Mouse (Mus musculus) cerebellum, adult 2 months (tissue): Measurements from ENCODE around the gene 1700057G04Rik. TPM values are rescaled to one million over a fixed set of nuclear protein-coding genes. Genes with fewer than 3 reads are reported as not detected.
A peak's percentile ranks its signal among the peaks of the same experiment; 100 is the strongest.

Experiments
- DNase-seq, 2 experiments: peaks; one replicate each; pipeline ENCODE4 v3.0.0; 2021
- H3K27ac ChIP-seq: fragments of 200-500 bp; 2 replicates; pipeline ENCODE4 v1.5.1; 2012; ENCODE audit warnings: low read length, control low read depth, inconsistent platforms; ENCODE audit not compliant: insufficient read depth
- H3K27me3 ChIP-seq: fragments of 200-500 bp; 2 replicates; pipeline ENCODE4 v1.6.1; 2012; ENCODE audit warnings: inconsistent platforms, mild to moderate bottlenecking, low read length, moderate library complexity; ENCODE audit not compliant: control insufficient read depth, insufficient read depth
- H3K4me1 ChIP-seq: fragments of 200-500 bp; 2 replicates; pipeline ENCODE4 v1.6.1; 2011; ENCODE audit warnings: low read length; ENCODE audit not compliant: control insufficient read depth, insufficient read depth
- H3K4me3 ChIP-seq: fragments of 200-500 bp; replicated peaks from 2 replicates; pipeline ENCODE3; 2011; ENCODE audit warnings: mild to moderate bottlenecking, low read depth, low read length, control low read depth; ENCODE audit not compliant: insufficient read depth
- CTCF ChIP-seq: fragments of 200-500 bp; IDR thresholded peaks from 2 replicates; pipeline ENCODE4 v1.5.1; 2011; ENCODE audit warnings: low read depth, mild to moderate bottlenecking, control low read depth, low read length, moderate library complexity, borderline replicate concordance; ENCODE audit not compliant: insufficient read depth
- POLR2A ChIP-seq: fragments of 200-500 bp; IDR thresholded peaks from 2 replicates; pipeline ENCODE4 v1.6.1; 2011; ENCODE audit warnings: low read length, control low read depth, borderline replicate concordance; ENCODE audit not compliant: insufficient read depth
- WGBS: fragments of 180-500 bp; shearing (Covaris S2); methylation state at CpG from one replicate; pipeline ENCODE4 v1.1.7; 2018; 5-methylcytosine and 5-hydroxymethylcytosine counted together
- polyA plus RNA-seq: library from polyadenylated mRNA; depleted of rRNA; stranded (reverse); fragments of >200 nt; gene quantifications from 2 replicates; pipeline ENCODE4 v1.2.3, GENCODE M21; 2012; rRNA removed

The 1700057G04Rik gene
- not detected in 2 replicates for polyA plus RNA-seq

DNA sequence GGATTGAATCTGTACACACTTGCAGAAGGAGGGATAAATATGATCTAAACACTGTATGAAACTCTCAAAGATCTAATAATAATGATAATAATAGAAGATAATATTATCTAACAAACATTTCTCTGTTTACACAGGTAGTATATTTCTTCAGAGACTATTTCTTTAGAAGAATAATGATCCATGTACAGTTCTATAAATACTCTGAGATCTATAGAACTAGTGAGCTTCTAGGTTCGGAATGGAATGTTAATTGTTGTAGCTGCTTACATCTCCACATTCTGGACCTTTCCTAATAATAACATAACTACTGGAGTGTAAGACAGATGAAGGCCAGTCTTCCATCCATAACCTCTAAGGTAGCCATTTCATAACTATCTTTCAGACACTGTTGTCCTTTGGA is at the start of gene 1700057G04Rik:
TSS of gene 1700057G04Rik (plus strand) at position 301 of the 400 bp plus-strand sequence.
- TF ChIP-seq POLR2A (no peak), CTCF (no peak)
- no peaks in the 10 kb centered on the region for H3K4me1 ChIP-seq
- no peak for DNase-seq
- H3K4me3 ChIP-seq: no peak within 1 kb of the TSS
- H3K27me3 ChIP-seq: no peaks in the 10 kb centered on the region
- H3K27ac ChIP-seq: no peak within 1 kb of the TSS
- 93% methylated on average over 1 of the region's 1 CpGs for WGBS

DNA sequence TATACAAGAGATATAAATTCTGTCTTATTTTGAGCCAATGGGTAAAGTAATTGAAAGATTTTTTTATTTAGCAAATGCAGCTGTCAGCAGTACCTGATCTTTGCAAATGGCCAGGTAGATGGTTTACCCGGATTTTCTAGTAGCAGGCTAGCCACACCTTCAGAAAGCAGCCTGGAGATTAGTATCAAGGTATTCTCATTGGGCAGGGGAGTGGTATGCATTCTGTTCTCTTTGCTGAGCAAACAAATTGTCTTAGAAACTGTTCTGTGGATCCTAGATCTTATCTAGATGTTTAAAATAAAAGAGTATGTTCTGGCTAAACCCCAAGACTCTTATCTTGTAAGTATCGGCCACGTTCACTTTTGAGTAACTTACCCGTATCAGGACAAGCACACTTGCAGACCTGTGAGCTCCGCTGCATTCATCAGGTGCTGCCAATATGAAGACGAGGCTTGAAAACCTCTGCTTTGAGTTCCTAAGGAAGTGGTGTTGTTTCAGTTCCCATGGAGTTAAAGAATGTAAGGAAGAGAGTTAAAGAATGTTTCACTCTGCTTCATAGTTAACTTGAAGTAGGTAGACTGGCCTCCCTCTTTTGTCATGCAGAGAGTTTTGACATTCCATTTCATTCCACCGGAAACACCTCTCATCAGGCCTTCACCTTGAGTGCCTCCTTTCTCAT is 48.6 kb upstream of the 1700057G04Rik start:
- no peak for DNase-seq
- WGBS: 89% methylated on average over 7 of the region's 7 CpGs
- H3K27ac ChIP-seq: no peak overlapping the region
- H3K4me1 ChIP-seq: no peaks in the 10 kb centered on the region
- TF ChIP-seq POLR2A (no peak), CTCF (no peak)
- H3K27me3 ChIP-seq: no peaks in the 10 kb centered on the region
- H3K4me3 ChIP-seq: no peak overlapping the region

DNA sequence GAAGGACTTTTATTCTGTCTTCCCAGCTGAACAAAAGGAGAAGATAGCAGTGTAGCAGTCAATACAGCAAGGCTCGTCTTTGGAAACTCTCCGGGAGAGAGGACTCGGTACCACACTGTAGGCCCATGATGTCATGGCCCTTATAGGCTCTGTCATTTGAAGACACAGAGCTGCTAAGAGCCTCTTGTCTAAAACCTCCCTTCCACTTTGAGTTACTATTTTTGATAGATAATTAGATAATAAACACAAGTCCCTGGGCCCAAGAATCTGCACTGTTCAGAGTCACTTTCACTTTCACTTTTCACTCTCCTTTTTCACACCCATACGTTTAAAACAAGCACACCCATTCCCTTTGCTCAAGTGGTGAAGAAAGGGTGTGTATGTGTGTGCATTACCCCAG is 43.5 kb upstream of the 1700057G04Rik start:
- Histone ChIP-seq H3K27ac (no peak overlapping the region), H3K4me3 (no peak overlapping the region), H3K27me3 (no peaks in the 10 kb centered on the region), H3K4me1 (no peaks in the 10 kb centered on the region)
- no peak for DNase-seq
- 82% methylated on average over 4 of the region's 4 CpGs for WGBS
- TF ChIP-seq POLR2A: no peak

DNA sequence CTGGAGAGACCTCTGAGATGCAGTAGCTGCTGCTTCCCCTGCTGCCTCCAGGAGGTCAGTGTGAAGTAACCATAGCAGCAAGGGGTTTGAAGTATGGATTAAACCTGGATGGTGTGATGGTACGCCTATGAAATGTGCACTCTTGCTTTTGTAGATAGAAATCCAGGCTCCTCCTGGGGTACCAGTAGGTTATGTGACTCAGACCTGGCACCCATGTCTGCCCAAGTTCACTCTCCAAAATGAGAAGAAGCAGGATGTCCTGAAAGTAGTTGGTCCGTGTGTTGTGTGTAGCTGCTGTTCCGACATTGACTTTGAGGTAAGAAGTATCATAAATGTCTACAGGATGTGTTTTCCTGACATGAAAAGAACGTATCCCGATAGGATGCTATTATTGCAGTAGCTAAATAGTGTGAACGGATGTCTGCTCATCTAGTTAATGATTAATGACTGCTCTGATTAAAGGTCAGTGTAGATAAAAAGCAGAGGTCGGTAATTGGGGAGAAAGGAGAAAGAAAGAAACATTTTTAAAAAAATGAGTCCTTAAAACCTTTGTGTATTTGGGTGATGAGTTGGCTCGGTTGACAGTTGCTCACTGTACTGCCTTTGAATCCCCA is 42.5 kb upstream of the 1700057G04Rik start:
- H3K4me1 ChIP-seq: no peaks in the 10 kb centered on the region
- TF ChIP-seq CTCF: no peak
- H3K27me3 ChIP-seq: no peaks in the 10 kb centered on the region
- WGBS: 95% methylated on average over 8 of the region's 8 CpGs
- H3K4me3 ChIP-seq: no peak overlapping the region
- no peak overlapping the region for H3K27ac ChIP-seq
- no peak for DNase-seq

DNA sequence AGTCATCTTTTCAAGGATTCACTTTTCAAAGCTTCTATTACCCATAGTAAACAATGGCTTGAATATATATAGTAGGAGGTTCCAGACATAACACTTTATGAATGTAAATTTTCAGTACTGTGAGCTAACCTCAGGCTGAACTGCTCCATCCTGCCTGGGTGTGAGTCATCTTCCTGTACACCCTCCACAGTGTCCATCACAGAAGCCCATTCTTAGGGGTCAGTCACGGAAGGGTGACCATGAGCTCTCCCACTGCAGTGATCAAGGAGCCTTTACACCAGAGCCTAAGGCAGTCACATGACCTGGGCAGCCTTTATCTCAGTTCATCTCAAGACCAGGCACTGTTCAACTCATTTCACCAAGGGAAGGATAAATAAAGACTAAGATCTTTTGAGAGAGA is 41.4 kb upstream of the 1700057G04Rik start:
- no peak overlapping the region for H3K4me3 ChIP-seq
- no peak overlapping the region for H3K27ac ChIP-seq
- no peaks in the 10 kb centered on the region for H3K27me3 ChIP-seq
- TF ChIP-seq CTCF: no peak
- no peak for TF ChIP-seq POLR2A
- no peak for DNase-seq
- no peaks in the 10 kb centered on the region for H3K4me1 ChIP-seq
- 89% methylated on average over 1 of the region's 1 CpGs for WGBS

DNA sequence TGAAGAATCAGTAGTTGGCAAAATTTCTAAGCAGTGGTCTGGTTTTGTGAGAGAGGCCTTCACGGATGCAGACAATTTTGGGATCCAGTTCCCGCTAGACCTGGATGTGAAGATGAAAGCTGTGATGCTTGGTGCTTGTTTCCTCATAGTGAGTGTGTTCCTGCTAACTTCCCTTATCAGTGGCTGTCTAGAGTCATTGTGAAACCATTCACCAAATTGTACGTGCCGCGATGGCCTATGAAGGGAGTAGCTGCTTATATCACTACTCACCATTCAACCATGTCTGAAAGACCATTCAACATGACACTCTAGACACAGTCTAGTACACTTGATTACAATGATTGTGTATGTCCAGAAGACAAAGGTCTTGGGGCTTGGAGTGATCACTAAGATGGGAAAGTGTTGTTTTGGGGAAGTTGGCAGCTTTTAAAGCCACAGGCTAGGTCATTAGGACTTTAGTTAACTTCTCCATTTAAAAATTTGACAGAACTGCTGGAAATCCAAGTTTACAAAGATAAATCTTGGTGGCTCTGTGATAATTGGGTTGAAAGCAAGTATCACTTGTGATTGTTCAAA is 39.3 kb upstream of the 1700057G04Rik start:
- no peak for TF ChIP-seq CTCF
- TF ChIP-seq POLR2A: no peak
- no peak for DNase-seq
- 97% methylated on average over 5 of the region's 5 CpGs for WGBS
- H3K27me3 ChIP-seq: no peaks in the 10 kb centered on the region
- H3K4me1 ChIP-seq: no peaks in the 10 kb centered on the region
- no peak overlapping the region for H3K4me3 ChIP-seq
- H3K27ac ChIP-seq: no peak overlapping the region

DNA sequence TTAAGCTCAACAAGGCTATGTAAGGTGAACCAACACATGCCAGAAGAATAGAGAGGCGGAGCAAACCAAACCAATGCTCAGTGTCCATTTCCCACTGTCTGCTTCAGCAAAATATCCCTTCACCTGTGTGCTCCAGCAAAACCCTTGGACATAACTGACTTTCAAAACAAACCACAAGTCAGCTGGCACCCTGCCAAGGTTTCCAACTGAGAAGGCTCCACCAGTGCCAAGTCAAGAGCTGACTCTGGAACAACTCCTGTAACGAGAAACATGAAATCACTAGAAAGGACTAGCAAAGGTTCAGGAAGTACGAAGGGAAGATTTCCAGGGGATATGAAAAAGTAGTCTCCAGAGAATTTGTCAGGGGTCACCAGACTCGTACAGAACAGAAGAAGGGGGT is 38.2 kb upstream of the 1700057G04Rik start:
- Histone ChIP-seq H3K27me3 (no peaks in the 10 kb centered on the region), H3K4me1 (no peaks in the 10 kb centered on the region), H3K4me3 (no peak overlapping the region), H3K27ac (no peak overlapping the region)
- WGBS: 23% methylated on average over 4 of the region's 4 CpGs
- no peak for TF ChIP-seq CTCF
- no peak for TF ChIP-seq POLR2A
- DNase-seq: peak; percentile 37 to 44

DNA sequence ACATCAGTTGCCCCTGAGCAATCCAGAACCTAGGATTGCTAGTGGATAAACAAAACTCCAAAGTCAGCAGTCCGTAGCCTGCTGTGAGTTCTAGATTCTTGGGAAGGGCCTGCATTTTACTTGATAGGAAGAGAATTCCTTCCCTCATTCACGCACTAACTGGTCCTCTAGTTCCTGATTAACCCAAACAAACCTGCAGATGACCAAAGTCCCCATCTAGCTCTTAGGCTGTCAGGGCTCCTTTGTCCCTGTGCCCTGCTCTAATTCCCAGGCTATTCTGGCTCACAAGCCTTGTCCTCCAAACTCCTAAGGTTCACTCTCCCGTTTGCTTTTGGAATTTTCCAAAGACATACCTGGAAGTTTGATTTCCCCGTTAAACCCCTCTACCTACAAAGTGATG is 36.5 kb upstream of the 1700057G04Rik start:
- WGBS: 95% methylated on average over 4 of the region's 4 CpGs
- no peak for TF ChIP-seq CTCF
- no peak for TF ChIP-seq POLR2A
- H3K27me3 ChIP-seq: no peaks in the 10 kb centered on the region

More for the DNA sequence above, 36.5 kb upstream of the 1700057G04Rik start:
- Histone ChIP-seq H3K27ac (no peak overlapping the region), H3K4me3 (no peak overlapping the region), H3K4me1 (no peaks in the 10 kb centered on the region)
- no peak for DNase-seq
